Mouse (Mus musculus) splenic B cell, adult 2 months (primary cell): ENCODE results near the gene Cfdp1.

ENCODE experiments used
- DNase-seq: peaks from one replicate; pipeline ENCODE4 v3.0.0-alpha.2; 2011; ENCODE audit warnings: low read depth, low spot score
- H3K27me3 ChIP-seq: 2 replicates; pipeline ENCODE4 v1.6.1; 2012; ENCODE audit warnings: mild to moderate bottlenecking, low read length, moderate library complexity, mixed read lengths; ENCODE audit not compliant: control insufficient read depth, poor library complexity, insufficient read depth, severe bottlenecking
- H3K36me3 ChIP-seq: 2 replicates; pipeline ENCODE4 v1.6.1; 2012; ENCODE audit warnings: mild to moderate bottlenecking, low read length, moderate library complexity, mixed read lengths; ENCODE audit not compliant: control insufficient read depth, poor library complexity, insufficient read depth, severe bottlenecking

Gene Cfdp1

GRCm38 (mm10) chr8:111853861-111854501 is at the start of gene Cfdp1:
Gene Cfdp1 (minus strand): TSS chr8:111854291.
- H3K27me3 ChIP-seq = no peaks in the 10 kb centered on the region
- DNase-seq = peak; percentile 98
- no peaks in the 10 kb centered on the region for H3K36me3 ChIP-seq

GRCm38 (mm10) chr8:111902080-111902479 is 48.0 kb upstream of the Cfdp1 start:
- Histone ChIP-seq H3K36me3 (no peaks in the 10 kb centered on the region), H3K27me3 (no peaks in the 10 kb centered on the region)
- DNase-seq = no peak

GRCm38 (mm10) chr8:111898586-111898985 is 44.5 kb upstream of the Cfdp1 start:
- Histone ChIP-seq H3K36me3 (no peaks in the 10 kb centered on the region), H3K27me3 (no peaks in the 10 kb centered on the region)
- DNase-seq = no peak

- Histone ChIP-seq H3K27me3 (no peaks in the 10 kb centered on the region), H3K36me3 (no peaks in the 10 kb centered on the region)
- no peak for DNase-seq
These were observed 40.9 kb upstream of the Cfdp1 start for GRCm38 (mm10) chr8:111894955-111895354.

GRCm38 (mm10) chr8:111892615-111893014 is 38.5 kb upstream of the Cfdp1 start:
- H3K36me3 ChIP-seq = no peaks in the 10 kb centered on the region
- no peak for DNase-seq
- no peaks in the 10 kb centered on the region for H3K27me3 ChIP-seq

GRCm38 (mm10) chr8:111891983-111892382 is 37.9 kb upstream of the Cfdp1 start:
- no peaks in the 10 kb centered on the region for H3K27me3 ChIP-seq
- no peaks in the 10 kb centered on the region for H3K36me3 ChIP-seq
- no peak for DNase-seq

GRCm38 (mm10) chr8:111890911-111891303 is 36.8 kb upstream of the Cfdp1 start:
- no peak for DNase-seq
- Histone ChIP-seq H3K36me3 (no peaks in the 10 kb centered on the region), H3K27me3 (no peaks in the 10 kb centered on the region)

- Histone ChIP-seq H3K27me3 (no peaks in the 10 kb centered on the region; the same call in 1 of the 2 replicates), H3K36me3 (no peaks in the 10 kb centered on the region)
- DNase-seq = no peak
These were observed 36.1 kb upstream of the Cfdp1 start for GRCm38 (mm10) chr8:111889931-111890910.

GRCm38 (mm10) chr8:111888091-111888650 is 34.1 kb upstream of the Cfdp1 start:
- DNase-seq = no peak
- H3K36me3 ChIP-seq = no peaks in the 10 kb centered on the region
- no peaks in the 10 kb centered on the region; the same call in 1 of the 2 replicates for H3K27me3 ChIP-seq

GRCm38 (mm10) chr8:111887479-111887878 is 33.4 kb upstream of the Cfdp1 start:
- Histone ChIP-seq H3K36me3 (no peaks in the 10 kb centered on the region), H3K27me3 (no peaks in the 10 kb centered on the region; the same call in 1 of the 2 replicates)
- DNase-seq = no peak

GRCm38 (mm10) chr8:111883615-111884014 is 29.5 kb upstream of the Cfdp1 start:
- Histone ChIP-seq H3K36me3 (no peaks in the 10 kb centered on the region), H3K27me3 (no peaks in the 10 kb centered on the region; the same call in 1 of the 2 replicates)
- DNase-seq = no peak

GRCm38 (mm10) chr8:111881591-111881990 is 27.5 kb upstream of the Cfdp1 start:
- Histone ChIP-seq H3K36me3 (no peaks in the 10 kb centered on the region), H3K27me3 (no peaks in the 10 kb centered on the region; the same call in 1 of the 2 replicates)
- peak; percentile 70 for DNase-seq

GRCm38 (mm10) chr8:111877711-111878110 is 23.6 kb upstream of the Cfdp1 start:
- DNase-seq = peak; percentile 54
- Histone ChIP-seq H3K27me3 (no peaks in the 10 kb centered on the region; the same call in 1 of the 2 replicates), H3K36me3 (no peaks in the 10 kb centered on the region)

GRCm38 (mm10) chr8:111876355-111876948 is 22.4 kb upstream of the Cfdp1 start, which contains the start of gene Tmem170:
Gene Tmem170 (minus strand): TSS chr8:111876750.
- no peaks in the 10 kb centered on the region for H3K36me3 ChIP-seq
- H3K27me3 ChIP-seq = no peaks in the 10 kb centered on the region; the same call in 1 of the 2 replicates
- DNase-seq = peak; percentile 99
